Mouse (Mus musculus) lung, postnatal 4 days (tissue): ENCODE results near the gene Prkaa1.
"Not testable (repeated sequence)": the region's sequence is repeated elsewhere in the genome, so short reads cannot be mapped to it uniquely, and the experiment has no call there.

Source experiments
- DNase-seq, 2 experiments: peaks; one replicate each; pipeline ENCODE4 v3.0.0; 2021

The Prkaa1 gene

DNA sequence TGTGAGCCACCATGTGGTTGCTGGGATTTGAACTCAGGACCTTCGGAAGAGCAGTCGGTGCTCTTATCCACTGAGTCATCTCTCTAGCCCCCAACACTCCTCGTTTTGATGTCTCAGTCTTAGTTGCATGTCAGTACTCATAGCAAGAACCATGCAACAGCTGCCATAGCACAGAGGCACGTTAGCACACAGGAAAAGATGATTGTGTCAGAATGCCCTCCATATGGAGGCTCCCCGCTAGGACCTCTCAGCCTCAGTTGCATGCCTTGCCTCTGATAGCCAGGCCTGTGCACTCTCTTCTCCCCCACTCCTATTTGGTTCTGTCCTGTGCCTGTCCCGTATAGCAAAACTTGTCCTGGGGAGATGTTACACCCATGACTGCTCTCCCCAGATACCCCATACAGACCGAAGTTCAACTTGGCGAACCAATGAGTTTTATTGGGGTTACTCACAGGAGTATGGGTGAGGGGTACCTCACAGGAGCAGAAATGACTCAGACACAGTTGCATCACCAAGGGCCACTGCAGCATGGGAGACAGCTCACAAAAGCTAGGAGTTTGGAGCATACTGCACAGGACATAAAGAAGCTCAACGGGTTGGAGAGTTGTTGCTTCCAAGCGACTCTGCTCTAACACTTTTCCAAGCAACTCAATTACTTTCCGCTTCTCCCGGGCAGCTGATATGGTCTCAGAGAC is 14.4 kb upstream of the Prkaa1 start:
- DNase-seq = no peak

DNA sequence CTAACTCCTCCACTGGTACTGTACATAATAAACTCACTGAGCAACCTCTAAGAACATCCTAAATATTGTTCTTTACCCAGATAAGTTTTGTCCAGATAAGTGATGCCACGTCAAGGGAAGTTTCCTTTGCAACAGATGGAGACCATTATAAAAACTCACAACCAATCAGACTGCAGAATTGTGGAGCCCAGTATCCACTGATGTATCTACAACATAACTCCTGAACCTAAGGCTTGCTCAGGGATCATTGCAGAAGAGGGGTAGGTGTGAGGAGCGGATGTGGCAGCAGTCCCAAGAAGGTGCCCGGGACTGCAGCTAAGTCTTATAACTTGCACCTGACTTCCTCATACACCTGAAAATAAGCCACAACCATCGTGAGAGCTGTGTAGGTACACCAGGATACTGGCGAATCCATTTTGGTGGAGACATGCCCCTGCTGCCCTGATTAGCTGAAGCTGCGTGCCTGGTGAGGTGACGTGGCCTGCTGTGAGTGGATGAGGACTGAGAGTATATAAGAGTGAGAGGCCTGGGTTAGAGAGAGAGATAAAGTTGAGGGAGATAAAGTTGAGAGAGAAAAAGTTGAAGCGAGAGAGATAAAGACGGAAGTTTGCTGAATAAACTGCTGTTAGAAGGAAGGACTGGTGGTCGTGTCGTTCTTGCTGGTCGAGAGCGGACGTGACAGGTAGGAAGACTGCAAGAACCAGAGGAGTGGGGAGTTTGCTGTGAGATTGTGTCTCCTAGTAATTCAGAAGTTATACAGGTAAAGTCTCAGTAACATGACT is 12.6 kb upstream of the Prkaa1 start:
- not testable (repeated sequence) for DNase-seq

DNA sequence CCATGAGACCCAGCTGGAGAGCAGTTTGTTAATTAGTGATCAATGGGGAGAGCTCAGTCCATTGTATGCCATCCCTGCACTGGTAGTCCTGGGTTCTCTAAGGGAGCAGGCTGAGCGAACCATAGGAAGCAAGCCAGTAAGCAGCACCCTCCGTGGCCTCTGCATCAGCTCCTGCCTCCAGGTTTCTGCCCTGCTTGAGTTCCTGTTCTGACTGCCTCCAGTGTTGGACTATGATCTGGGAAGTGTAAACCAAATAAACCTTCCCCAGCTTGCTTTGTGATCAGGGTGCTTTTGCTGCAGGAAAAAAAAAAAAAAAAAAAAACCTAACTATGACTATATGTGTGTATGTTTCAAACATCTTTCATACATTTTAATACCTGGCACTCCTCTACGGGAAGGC is 10.4 kb upstream of the Prkaa1 start:
- DNase-seq = no peak

DNA sequence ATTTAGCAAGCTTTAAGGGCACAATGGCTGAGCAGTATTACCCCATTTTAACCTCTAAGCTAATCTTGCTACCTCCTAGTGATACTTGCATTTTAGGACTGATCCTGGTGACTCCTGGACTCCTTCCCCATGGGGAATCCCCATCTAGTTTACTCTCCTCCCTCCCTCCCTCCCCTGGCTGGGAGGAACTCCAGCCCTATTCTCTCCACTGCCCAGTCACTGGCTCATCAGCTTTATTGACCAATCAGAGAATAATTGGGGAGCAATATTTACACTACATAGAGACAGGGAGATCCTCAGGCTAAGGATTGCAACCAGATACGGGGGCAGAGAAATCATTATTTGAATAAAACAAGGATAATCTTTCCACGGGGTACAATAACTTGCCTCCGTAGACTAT is 9.5 kb upstream of the Prkaa1 start:
- no peak for DNase-seq

DNA sequence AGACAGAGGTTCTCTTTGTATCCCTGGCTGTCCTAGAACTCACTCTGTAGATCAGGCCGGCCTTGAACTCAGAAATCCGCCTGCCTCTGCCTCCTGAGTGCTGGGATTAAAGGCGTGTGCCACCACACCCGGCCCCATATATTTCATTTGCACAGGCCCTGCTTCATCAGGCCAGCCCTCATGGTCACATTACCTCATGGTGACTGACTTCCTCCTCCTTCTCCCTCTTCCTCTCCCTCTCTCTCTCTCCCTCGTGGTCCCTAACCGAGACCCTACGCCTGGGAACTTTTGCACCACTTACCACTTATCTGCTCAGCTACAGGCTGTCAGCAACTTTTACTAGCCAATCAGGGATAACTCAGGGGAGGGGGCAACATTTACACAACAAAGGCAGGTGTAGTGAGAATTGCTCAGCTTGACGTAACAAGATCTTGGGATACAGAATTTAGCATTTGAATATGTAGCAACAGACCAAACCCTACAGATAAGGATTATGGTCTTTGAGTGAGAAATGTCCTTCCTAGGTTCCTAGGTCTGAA is 8.6 kb upstream of the Prkaa1 start:
- no peak for DNase-seq

DNA sequence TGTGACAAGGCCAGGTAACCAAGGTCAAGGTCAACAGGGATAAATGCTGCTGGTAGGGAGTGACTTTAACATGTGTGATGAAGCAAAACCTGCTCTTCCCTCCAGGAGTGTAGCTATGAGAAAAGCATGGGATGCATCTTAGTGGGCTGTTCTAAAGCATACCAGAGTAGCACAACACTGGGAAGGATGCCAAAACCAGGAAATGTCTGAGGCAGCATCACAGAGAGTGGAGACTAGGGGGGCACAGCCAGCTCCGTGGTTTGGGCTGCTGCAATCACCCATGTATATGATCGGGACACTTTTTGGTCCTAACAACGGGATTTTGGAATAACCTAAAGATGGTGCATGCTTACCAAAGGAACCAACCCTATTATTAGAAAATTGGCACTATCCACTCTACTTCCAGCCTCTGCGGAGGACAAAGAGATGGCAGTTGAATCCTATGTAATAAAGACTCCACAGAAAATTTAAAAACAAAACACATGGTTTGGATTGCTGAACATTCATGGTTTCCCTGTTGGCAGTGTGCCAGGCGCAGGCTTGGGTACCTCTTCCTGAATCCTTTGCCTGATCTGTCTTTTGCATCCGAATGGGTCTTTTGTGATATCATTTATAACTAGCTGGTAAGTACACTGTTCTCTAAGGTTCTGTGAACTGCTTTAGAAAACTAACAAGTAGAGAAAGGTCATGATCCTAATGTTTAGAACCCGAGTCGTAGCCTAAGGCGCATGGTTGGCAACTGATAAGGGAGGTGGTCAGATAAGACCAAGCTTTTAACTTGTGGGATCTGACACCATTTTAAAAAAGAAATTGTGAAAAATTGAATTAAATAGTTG is 5.4 kb upstream of the Prkaa1 start:
- no peak for DNase-seq

DNA sequence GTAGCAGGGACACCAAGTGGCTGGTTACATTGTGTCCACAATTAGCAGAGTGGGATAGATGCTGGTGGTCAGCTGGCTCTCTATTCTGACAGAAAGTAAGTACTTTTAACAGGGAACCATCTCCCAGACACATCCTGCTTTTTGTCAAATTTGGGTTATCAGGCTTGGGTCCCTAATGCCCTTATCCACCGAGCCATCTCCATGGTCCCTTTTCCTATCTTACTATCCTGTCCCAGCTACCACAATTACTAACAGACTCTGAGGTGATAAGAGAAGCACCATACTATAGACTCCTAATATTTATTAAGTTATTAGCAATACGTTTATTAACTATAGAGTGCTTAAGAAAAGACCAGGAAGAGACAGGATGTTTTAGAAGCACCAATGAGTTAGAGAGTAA is 4.3 kb upstream of the Prkaa1 start:
- DNase-seq = no peak

DNA sequence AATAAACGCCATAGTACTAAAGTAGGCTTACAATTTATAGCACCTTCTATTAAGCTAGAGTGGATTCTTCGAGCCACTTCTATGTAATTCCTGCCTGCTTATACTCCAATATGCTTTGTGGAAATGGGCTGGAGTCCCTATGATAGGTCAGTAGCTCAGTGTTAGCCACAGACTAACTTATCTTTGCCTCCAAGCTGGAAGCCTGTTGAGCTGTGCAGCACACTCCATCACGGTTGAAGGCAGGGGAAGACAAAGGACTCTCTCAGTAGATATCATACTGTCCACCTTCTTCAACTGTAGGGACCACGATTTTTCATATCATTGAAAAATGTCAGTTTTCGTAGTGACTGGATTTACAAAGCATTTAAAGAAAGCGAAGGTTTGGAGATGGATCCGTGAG is 3.8 kb upstream of the Prkaa1 start:
- no peak for DNase-seq

DNA sequence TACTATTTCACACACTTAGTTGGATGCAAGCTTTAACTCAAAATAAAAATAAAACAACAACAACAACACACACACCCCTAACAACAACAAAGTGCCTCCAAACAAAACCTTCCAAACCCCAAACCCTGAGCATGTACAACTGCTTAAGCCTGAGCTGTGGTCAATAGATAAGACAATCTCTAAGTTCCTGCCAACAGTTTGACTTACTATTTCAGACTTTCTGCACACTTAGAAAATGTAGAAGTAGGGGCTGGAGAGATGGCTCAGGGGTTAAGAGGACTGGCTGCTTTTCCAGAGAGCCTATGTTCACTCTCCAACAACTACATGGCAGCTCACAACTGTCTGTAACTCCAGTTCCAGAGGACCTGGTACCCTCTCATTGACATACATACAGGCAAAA is 3.3 kb upstream of the Prkaa1 start:
- no peak for DNase-seq

DNA sequence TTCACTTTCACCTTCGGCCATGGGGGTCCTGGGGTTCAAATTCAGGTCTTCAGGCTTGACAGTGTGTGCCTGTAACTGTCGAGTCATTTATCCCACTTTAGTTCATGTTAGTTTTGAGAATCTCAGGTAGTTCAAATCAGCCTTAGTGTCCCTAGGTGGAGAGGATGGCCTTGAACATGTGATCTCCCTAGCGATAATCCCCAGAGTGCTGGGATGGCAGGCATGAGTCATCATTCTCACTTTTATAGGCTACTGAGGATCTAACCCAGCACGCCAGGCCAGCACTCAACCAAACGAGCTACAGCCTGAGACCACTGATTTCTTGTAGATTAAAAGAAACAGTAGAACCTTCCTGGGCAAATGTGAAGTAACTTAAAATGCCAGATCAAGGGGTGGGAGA is 1.6 kb upstream of the Prkaa1 start:
- no peak for DNase-seq

DNA sequence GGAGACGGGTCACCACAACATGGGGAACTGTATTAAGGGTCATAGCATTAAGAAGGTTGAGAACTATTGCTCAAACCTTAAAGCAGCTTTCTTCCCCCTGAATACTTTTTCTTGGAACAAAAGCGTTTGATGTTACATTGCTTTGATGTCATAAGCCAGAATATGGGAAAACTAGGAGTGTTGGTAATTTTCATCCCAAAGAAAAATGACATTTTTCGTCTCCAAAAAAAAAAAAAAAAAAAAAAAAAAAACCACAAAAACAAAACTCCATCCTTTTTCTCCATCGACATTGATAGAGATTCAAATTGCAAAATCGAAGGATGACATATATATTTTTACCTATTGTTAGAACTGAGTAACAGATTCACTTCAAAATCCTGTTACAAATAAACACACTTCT is 947 bp upstream of the Prkaa1 start:
- DNase-seq = no peak

DNA sequence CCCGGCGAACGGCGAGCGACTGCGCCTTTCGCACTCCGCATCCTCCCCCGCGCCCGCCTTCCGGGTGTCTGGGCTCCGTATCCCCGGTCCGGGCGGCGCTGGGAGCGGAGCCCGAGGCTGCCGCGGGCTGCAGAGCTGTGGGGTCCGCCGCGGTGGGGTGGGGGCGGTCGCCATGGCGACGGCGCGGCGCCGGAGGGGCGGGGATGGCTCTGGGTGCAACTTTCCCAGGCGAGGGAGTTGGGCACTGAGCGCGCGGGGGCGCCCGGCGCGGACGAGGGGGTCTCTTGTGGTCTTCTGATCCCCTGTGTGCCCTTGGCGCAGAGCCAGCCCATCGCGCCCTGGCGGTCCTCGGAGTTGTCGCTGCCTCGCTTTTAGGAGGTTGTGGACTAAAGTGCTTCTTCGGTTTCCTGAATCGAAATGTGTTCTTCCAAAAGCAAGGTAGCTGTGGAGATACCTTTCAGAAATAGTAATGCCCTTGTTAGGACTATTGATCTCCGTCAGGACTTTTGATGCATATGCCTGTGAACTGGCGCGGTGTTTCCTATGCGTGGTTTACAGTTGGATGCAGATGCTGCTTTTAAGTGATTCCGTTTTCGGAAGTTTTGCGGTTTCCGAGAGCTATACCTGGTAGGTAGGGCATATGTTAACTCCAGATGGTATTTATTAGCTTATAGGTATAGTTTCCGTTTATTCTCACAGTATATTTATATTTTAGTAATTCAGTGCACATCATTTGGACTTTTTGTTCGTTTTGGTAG is 539 bp downstream of the Prkaa1 start:
- peak; percentile 81 to 82 for DNase-seq

DNA sequence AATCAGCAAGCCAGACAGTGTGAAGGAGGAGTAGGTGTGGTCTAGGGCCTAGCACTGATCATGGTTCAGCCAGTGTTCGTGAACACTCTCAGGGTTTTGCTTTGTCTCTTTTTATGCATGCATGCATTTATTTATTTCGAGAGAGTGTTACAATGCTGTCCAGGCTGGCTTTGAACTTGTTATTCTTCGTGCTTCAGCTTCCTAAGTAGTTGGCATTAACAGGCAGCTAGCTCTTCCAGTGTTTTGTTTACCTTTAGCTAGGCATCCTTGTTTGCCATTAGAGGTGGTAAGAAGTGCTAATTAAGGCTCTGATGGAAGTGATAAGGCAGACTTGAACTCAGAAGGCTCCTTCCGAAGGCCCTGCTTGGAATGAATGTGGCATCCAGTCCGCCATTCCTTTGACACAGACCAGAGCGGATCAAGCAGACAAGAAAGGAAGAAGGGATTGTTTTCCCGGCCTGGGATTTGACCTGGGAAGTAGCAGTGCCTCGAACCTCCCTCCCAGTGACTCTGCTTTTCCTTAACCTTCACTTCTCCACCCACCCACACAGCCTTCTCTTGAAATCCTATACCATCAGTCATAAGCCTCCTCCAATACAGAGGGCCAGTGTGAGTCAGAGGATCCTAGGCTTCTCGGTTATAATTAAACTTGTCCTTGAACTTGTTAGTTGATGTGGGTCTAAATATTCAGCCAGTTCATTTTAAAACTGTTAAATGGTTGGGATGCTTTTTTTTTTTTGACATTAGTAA is 1.7 kb downstream of the Prkaa1 start:
- no peak for DNase-seq

DNA sequence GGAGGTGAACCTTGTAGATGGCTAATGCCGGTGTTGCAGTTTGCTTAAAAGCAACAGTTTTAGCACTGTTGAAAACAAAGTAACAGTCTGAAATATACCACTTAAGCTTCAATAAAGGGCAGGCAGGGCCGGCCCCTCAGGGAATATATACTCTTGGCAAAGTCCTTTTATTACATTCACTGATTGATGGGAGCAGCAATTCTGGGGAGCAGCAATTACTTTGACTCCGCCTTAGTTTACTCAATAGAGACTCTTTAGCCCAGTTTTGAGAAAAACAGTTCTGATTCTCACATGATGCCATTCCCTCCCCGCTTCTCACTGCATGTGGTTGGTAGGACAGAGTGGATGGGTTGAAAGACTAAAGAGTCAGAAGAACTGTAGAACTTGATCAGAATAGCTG is 5.5 kb downstream of the Prkaa1 start:
- DNase-seq = no peak

DNA sequence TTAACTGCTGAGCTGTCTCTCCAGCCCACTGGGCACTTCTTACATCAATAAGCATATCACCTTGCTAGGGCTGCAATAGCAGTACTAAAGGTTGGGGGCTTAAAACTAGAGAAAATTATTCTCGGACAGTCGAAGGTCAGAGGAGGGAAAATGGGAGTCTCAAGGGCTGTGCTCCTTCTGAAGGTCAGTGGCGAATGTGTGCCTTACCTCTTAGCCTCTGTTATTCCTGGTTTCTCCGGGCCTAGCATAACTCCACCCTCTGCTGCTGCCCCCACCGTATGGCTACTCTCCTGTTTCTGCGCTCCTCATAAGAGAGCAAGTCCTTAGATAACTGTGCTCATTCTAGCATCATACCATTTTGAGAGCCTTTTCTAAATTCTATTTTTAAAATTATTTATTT is 8.5 kb downstream of the Prkaa1 start:
- DNase-seq = no peak

DNA sequence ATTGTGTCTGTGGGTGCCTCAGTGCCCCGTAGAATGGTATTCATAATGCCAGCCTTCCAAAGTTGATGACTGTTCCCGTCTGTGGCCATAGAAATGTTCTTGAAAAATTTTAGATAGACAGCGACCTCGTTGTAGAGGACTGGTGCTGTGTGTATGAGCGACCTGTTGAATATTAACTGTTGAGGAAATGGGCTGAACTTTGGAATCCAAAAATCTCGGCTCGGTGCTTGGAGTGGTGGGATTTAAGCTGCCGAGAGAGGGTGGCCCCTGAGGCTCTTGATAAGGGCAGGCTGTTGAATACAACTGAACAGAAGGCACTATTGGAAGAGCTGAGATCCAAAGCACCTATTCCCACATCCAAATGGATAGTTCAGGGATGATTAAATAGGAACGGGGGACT is 11.0 kb downstream of the Prkaa1 start:
- no peak for DNase-seq

DNA sequence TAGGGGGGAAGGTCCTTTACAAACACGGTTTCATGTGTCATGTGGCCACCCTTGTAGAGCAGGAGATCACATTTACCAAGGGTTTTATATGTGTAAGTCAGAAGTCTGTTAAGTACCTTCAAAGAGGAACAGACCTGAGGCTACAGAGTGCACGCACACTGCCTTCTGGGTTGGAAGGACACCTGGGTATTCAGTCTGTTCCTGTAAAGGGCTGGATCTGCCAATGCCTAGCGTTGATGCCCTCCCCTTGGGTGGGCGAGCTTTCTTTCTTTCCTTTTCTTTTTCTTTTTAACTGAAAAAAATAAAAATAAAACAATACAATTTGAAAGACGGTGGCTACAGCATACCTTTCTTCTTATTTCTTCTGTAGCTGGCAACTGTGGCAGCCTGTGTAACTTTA is 11.4 kb downstream of the Prkaa1 start:
- no peak for DNase-seq

DNA sequence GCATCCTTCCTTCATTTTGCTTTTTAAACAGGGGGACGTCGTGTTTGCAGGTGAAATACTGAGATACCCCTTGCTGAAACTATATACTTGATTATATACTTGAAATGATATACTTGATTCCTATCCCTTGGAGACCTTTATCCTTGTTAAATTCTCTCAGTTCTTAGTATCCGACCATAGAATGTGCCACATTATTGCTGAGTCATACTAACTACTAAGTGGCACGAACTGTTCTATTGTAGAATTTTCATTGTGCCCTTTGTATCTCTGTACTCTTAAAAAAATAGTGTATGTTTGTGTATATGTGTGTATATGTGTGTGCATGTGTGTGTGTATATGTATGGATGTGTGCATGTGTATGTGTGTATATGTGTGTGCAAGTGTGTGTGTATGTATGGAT is 12.7 kb downstream of the Prkaa1 start:
- no peak for DNase-seq

DNA sequence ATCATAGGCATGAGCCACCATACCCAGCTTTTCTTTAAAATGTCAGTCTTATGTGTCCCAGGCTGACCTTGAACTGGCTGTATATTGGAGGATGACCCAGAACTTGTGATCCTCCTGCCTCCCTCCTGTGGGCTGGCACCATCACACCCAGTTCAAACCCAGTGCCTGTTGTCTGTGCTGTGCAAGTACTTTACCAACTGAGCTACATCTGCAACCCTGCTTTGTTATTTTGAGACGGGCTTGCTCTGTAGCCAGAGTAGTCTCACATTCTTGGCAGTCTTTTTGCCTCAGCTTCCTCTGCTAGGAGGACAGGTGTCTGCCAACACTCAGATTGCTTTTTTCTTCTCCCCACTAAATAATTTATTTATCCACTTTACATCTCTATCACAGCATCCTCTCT is 13.7 kb downstream of the Prkaa1 start:
- no peak for DNase-seq

DNA sequence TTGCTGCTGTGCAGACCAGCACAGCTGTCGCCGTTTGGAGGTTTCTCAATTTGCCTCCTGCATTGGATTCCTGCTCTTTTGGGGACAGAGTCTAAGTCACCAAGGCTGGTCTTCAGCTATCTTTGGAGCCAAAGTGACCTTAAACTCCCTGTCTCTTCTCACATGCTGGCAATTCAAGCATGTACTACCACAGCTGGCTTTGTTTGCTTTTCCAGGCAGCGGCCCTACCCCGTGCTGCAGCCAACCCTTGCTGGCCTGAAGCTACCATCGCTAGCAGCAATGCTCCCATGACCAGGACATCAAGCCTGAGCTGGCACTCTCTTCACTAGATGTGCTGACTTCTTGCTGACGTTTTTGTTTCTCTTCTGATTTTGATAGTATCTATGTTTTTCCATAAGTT is 15.2 kb downstream of the Prkaa1 start:
- peak in 1 of 2 experiments; percentile 50 for DNase-seq

DNA sequence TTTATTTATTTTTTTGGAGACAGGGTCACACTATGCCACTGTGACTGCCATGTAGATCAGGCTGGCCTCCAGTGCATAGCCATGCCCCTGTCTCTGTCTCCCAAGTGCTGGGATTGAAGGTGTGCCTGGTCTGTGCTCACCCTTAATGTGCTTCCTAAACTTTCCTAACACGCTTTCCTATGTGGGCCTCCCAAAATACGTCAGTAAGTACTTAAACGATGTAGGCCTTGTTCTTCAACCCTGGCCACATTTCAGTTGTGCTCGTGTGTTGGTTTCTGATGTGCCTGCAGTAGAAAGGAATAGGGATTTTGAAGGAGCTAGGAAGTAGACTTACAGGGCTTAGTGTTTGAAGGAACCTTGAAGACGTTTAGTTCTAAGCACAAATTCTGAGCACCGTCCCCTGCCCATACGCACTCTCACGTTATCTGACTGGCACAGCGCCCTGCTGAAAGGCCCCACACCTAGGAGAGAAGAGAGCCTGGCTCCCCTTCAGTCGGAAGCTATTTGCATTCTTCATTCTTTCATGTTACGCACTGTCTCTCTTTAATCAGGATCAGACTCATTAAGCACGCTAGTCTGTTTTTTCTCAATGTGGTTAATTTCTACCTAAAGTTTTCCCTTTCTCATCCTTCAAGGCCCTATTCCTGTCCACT is 21.6 kb downstream of the Prkaa1 start:
- DNase-seq = no peak
